Mouse (Mus musculus) MEL (cell line): ENCODE measurements around the gene Mpv17l2. TPM values are rescaled to one million over a fixed set of nuclear protein-coding genes. Genes with fewer than 3 reads are reported as not detected.

Experiments used
- DNase-seq: peaks from one replicate; pipeline ENCODE4 v3.0.0; 2011; ENCODE audit warnings: low read depth, low spot score
- H3K27ac ChIP-seq: 2 replicates; pipeline ENCODE4 v1.5.1; 2012; ENCODE audit warnings: low read depth, mild to moderate bottlenecking, control low read depth, low read length, moderate library complexity; ENCODE audit not compliant: control insufficient read depth
- H3K27me3 ChIP-seq, 2 experiments: fragments of 150-350 bp in 1 of 2; sonication (generic) in 1 of 2; 2 replicates each; pipeline ENCODE4 v1.6.1; 2012; ENCODE audit warnings: low read length in 2 of 2, mild to moderate bottlenecking in 2 of 2, improper control_type of control experiment in 1 of 2, moderate library complexity in 1 of 2; ENCODE audit not compliant: insufficient read depth in 2 of 2, control insufficient read depth in 1 of 2
- H3K36me3 ChIP-seq, 2 experiments: 2 replicates each; pipeline ENCODE4 v1.6.1; 2012 to 2014; ENCODE audit warnings: low read length in 2 of 2, improper control_type of control experiment in 1 of 2, inconsistent platforms in 1 of 2, mild to moderate bottlenecking in 1 of 2; ENCODE audit not compliant: insufficient read depth in 2 of 2, control insufficient read depth in 1 of 2
- H3K4me1 ChIP-seq, 2 experiments: fragments of 150-350 bp in 1 of 2; sonication (generic) in 1 of 2; 2 replicates each; pipeline ENCODE4 v1.6.1; 2012; ENCODE audit warnings: low read length in 2 of 2, improper control_type of control experiment in 1 of 2, mild to moderate bottlenecking in 1 of 2; ENCODE audit not compliant: insufficient read depth in 2 of 2, control insufficient read depth in 1 of 2
- H3K4me3 ChIP-seq, 2 experiments: fragments of 150-350 bp in 1 of 2; sonication (generic) in 1 of 2; 2 replicates each; pipeline ENCODE4 v1.5.1; 2012; ENCODE audit warnings: low read depth in 2 of 2, low read length in 2 of 2, mild to moderate bottlenecking in 2 of 2, moderate library complexity in 2 of 2, control low read depth in 1 of 2, improper control_type of control experiment in 1 of 2; ENCODE audit not compliant: control insufficient read depth in 1 of 2, insufficient read depth in 1 of 2
- H3K79me2 ChIP-seq: 2 replicates; pipeline ENCODE4 v1.6.1; 2012; ENCODE audit warnings: mild to moderate bottlenecking, low read length, moderate library complexity; ENCODE audit not compliant: control insufficient read depth, poor library complexity, insufficient read depth
- H3K9ac ChIP-seq: 2 replicates; pipeline ENCODE4 v1.6.1; 2012; ENCODE audit warnings: low read depth, mild to moderate bottlenecking, control low read depth, low read length, moderate library complexity; ENCODE audit not compliant: control insufficient read depth, poor library complexity, severe bottlenecking
- H3K9me3 ChIP-seq: fragments of 150-350 bp; sonication (generic); replicated peaks from 2 replicates; pipeline ENCODE4 v1.6.1; 2012; ENCODE audit warnings: mild to moderate bottlenecking, low read length, improper control_type of control experiment, moderate library complexity; ENCODE audit not compliant: insufficient read depth
- CHD1 ChIP-seq: IDR thresholded peaks from 2 replicates; pipeline ENCODE4 v1.6.1; 2012; ENCODE audit warnings: low read depth, mild to moderate bottlenecking, inconsistent platforms, low read length, improper control_type of control experiment
- CHD2 ChIP-seq: IDR thresholded peaks from 2 replicates; pipeline ENCODE4 v1.6.1; 2011; ENCODE audit warnings: low read length, improper control_type of control experiment
- CTCF ChIP-seq, 3 experiments: IDR thresholded peaks in 2 of 3; conservative IDR thresholded peaks in 1 of 3; 2 replicates each; pipeline ENCODE4 v1.5.1; 2011 to 2012; ENCODE audit warnings: low read length in 3 of 3, low read depth in 2 of 3, mild to moderate bottlenecking in 2 of 3, improper control_type of control experiment in 1 of 3, inconsistent platforms in 1 of 3, mixed read lengths in 1 of 3, moderate library complexity in 1 of 3; ENCODE audit not compliant: control insufficient read depth in 1 of 3, insufficient read depth in 1 of 3, poor library complexity in 1 of 3, severe bottlenecking in 1 of 3
- E2F4 ChIP-seq: IDR thresholded peaks from 2 replicates; pipeline ENCODE4 v1.6.1; 2011; ENCODE audit warnings: low read depth, low read length, improper control_type of control experiment, borderline replicate concordance
- ELF1 ChIP-seq: IDR thresholded peaks from 2 replicates; pipeline ENCODE4 v1.6.1; 2014; ENCODE audit warnings: low read depth, mild to moderate bottlenecking, inconsistent platforms, low read length, improper control_type of control experiment, moderate library complexity
- EP300 ChIP-seq, 2 experiments: IDR thresholded peaks; 2 replicates each; pipeline ENCODE4 v1.6.1; 2011; ENCODE audit warnings: improper control_type of control experiment in 2 of 2, low read length in 2 of 2, low read depth in 1 of 2, mild to moderate bottlenecking in 1 of 2
- ETS1 ChIP-seq: IDR thresholded peaks from 2 replicates; pipeline ENCODE4 v1.6.1; 2012; ENCODE audit warnings: low read depth, mild to moderate bottlenecking, inconsistent platforms, low read length, improper control_type of control experiment, moderate library complexity
- GABPA ChIP-seq: IDR thresholded peaks from 2 replicates; pipeline ENCODE4 v1.6.1; 2012; ENCODE audit warnings: low read depth, mild to moderate bottlenecking, inconsistent platforms, low read length, improper control_type of control experiment, moderate library complexity
- GATA1 ChIP-seq: IDR thresholded peaks from 2 replicates; pipeline ENCODE4 v1.6.1; 2011; ENCODE audit warnings: low read depth, low read length, improper control_type of control experiment
- JUND ChIP-seq: IDR thresholded peaks from 2 replicates; pipeline ENCODE4 v1.6.1; 2011; ENCODE audit warnings: low read depth, mild to moderate bottlenecking, improper control_type of control experiment, low read length
- MAFK ChIP-seq: IDR thresholded peaks from 2 replicates; pipeline ENCODE4 v1.6.1; 2011; ENCODE audit warnings: low read depth, mild to moderate bottlenecking, low read length, improper control_type of control experiment, borderline replicate concordance
- MAX ChIP-seq: IDR thresholded peaks from 2 replicates; pipeline ENCODE4 v1.6.1; 2011; ENCODE audit warnings: low read length, improper control_type of control experiment
- MAZ ChIP-seq: IDR thresholded peaks from 2 replicates; pipeline ENCODE4 v1.6.1; 2012; ENCODE audit warnings: low read depth, mild to moderate bottlenecking, inconsistent platforms, low read length, improper control_type of control experiment
- MEF2A ChIP-seq: IDR thresholded peaks from 2 replicates; pipeline ENCODE4 v1.6.1; 2014; ENCODE audit warnings: low read depth, mild to moderate bottlenecking, inconsistent platforms, low read length, improper control_type of control experiment; ENCODE audit not compliant: poor library complexity, insufficient replicate concordance, severe bottlenecking; ENCODE audit errors: extremely low read depth
- MXI1 ChIP-seq: IDR thresholded peaks from 2 replicates; pipeline ENCODE4 v1.6.1; 2011; ENCODE audit warnings: mild to moderate bottlenecking, low read depth, low read length, improper control_type of control experiment
- MYC ChIP-seq: IDR thresholded peaks from 2 replicates; pipeline ENCODE4 v1.6.1; 2011; ENCODE audit warnings: low read depth, mild to moderate bottlenecking, low read length, improper control_type of control experiment, moderate library complexity
- NELFE ChIP-seq: IDR thresholded peaks from 2 replicates; pipeline ENCODE4 v1.6.1; 2011; ENCODE audit warnings: low read depth, low read length, improper control_type of control experiment
- NRF1 ChIP-seq: IDR thresholded peaks from 2 replicates; pipeline ENCODE4 v1.6.1; 2014; ENCODE audit warnings: low read depth, mild to moderate bottlenecking, inconsistent platforms, low read length, improper control_type of control experiment, moderate library complexity; ENCODE audit not compliant: poor library complexity, insufficient read depth, severe bottlenecking
- POLR2A ChIP-seq, 2 experiments: IDR thresholded peaks; 2 replicates each; pipeline ENCODE4 v1.6.1; 2011 to 2012; ENCODE audit warnings: low read length in 2 of 2, mild to moderate bottlenecking in 2 of 2, control low read depth in 1 of 2, improper control_type of control experiment in 1 of 2, low read depth in 1 of 2, moderate library complexity in 1 of 2; ENCODE audit not compliant: control insufficient read depth in 1 of 2, insufficient read depth in 1 of 2, poor library complexity in 1 of 2
- POLR2AphosphoS2 ChIP-seq: IDR thresholded peaks from 2 replicates; pipeline ENCODE4 v1.6.1; 2011; ENCODE audit warnings: low read length, improper control_type of control experiment
- RCOR1 ChIP-seq: IDR thresholded peaks from 2 replicates; pipeline ENCODE4 v1.6.1; 2012; ENCODE audit warnings: low read depth, mild to moderate bottlenecking, inconsistent platforms, low read length, improper control_type of control experiment
- SMC3 ChIP-seq: IDR thresholded peaks from 2 replicates; pipeline ENCODE4 v1.6.1; 2011; ENCODE audit warnings: low read depth, low read length, improper control_type of control experiment
- TBP ChIP-seq: IDR thresholded peaks from 2 replicates; pipeline ENCODE4 v1.8.0; 2011; ENCODE audit warnings: low read depth, low read length, improper control_type of control experiment
- UBTF ChIP-seq: IDR thresholded peaks from 2 replicates; pipeline ENCODE4 v1.6.1; 2012; ENCODE audit warnings: low read depth, mild to moderate bottlenecking, inconsistent platforms, low read length, improper control_type of control experiment, moderate library complexity, borderline replicate concordance; ENCODE audit not compliant: insufficient read depth
- USF1 ChIP-seq: IDR thresholded peaks from 2 replicates; pipeline ENCODE4 v1.6.1; 2014; ENCODE audit warnings: low read depth, mild to moderate bottlenecking, inconsistent platforms, low read length, improper control_type of control experiment, moderate library complexity
- USF2 ChIP-seq, 2 experiments: IDR thresholded peaks; 2 replicates each; pipeline ENCODE4 v1.6.1; 2011 to 2012; ENCODE audit warnings: improper control_type of control experiment in 2 of 2, low read length in 2 of 2, borderline replicate concordance in 1 of 2, inconsistent platforms in 1 of 2, low read depth in 1 of 2, mild to moderate bottlenecking in 1 of 2; ENCODE audit not compliant: insufficient read depth in 1 of 2
- ZC3H11A ChIP-seq: IDR thresholded peaks from 2 replicates; pipeline ENCODE4 v1.6.1; 2012; ENCODE audit warnings: low read depth, mild to moderate bottlenecking, inconsistent platforms, low read length, improper control_type of control experiment
- ZKSCAN1 ChIP-seq: IDR thresholded peaks from 2 replicates; pipeline ENCODE4 v1.6.1; 2012; ENCODE audit warnings: low read depth, mild to moderate bottlenecking, inconsistent platforms, low read length, improper control_type of control experiment, moderate library complexity
- polyA plus RNA-seq, 2 experiments: library from polyadenylated mRNA; stranded (reverse) in 1 of 2; unstranded in 1 of 2; fragments of >175 nt in 1 of 2; fragments of >200 nt in 1 of 2; gene quantifications; 2 replicates each; pipeline versions ENCODE4 v1.2.1 to v1.2.4; 2012; ENCODE audit warnings: low replicate concordance in 2 of 2, low read depth in 1 of 2; ENCODE audit not compliant: insufficient read length in 2 of 2, insufficient read depth in 1 of 2, missing spikeins in 1 of 2
- total RNA-seq: library from RNA; depleted of rRNA; stranded (reverse); fragments of 300-350 nt; gene quantifications from 2 replicates; pipeline ENCODE4 v1.2.3, GENCODE M21; 2012

The Mpv17l2 gene
- total and polyA plus RNA-seq, 3 experiments: 52.8 to 102 TPM; not detected in 1

GRCm38 (mm10) chr8:70758308-70758615 is 2.5 kb downstream of the Mpv17l2 start:
- no peak overlapping the region for H3K4me3 ChIP-seq
- TF ChIP-seq MEF2A (no peak), MAZ (no peak), TBP (no peak), POLR2AphosphoS2 (no peak), EP300 (IDR thresholded peaks at IDR 0.05; ENCODE audit: low read depth in 1 of 2, low read length in 2 of 2) (no peak), POLR2A (IDR thresholded peaks at IDR 0.05; ENCODE audit: control insufficient read depth in 1 of 2, insufficient read depth in 1 of 2, low read depth in 1 of 2, low read length in 2 of 2, poor library complexity in 1 of 2) (no peak), JUND (no peak), CHD2 (no peak), SMC3 (no peak), GABPA (no peak), NRF1 (no peak), E2F4 (no peak), CHD1 (no peak), ZC3H11A (no peak), MAX (no peak), USF2 (IDR thresholded peaks at IDR 0.05; ENCODE audit: borderline replicate concordance in 1 of 2, insufficient read depth in 1 of 2, low read depth in 1 of 2, low read length in 2 of 2) (no peak), ELF1 (no peak)
- TF ChIP-seq, all 39 proteins: peak for 0
- Histone ChIP-seq H3K27ac (no peak overlapping the region), H3K36me3 (peaks cover 0 to 18% of the 10 kb centered on the region in 2 experiments; a peak in 2 of 4 replicates), H3K9me3 (no peaks in the 10 kb centered on the region), H3K4me1 (peaks cover 8 to 26% of the 10 kb centered on the region in 2 experiments), H3K9ac (no peak overlapping the region), H3K27me3 (no peaks in the 10 kb centered on the region), H3K79me2 (peaks cover 11% of the 10 kb centered on the region)
- DNase-seq: no peak

- peaks cover 10 to 29% of the 10 kb centered on the region in 2 experiments for H3K4me1 ChIP-seq
- peaks cover 0 to 21% of the 10 kb centered on the region in 2 experiments; a peak in 2 of 4 replicates for H3K36me3 ChIP-seq
- H3K79me2 ChIP-seq: peaks cover 11% of the 10 kb centered on the region
- H3K9ac ChIP-seq: no peak overlapping the region
- H3K9me3 ChIP-seq: no peaks in the 10 kb centered on the region
- H3K27me3 ChIP-seq: no peaks in the 10 kb centered on the region
- peak; percentile 69 for DNase-seq
- no peak overlapping the region for H3K4me3 ChIP-seq
- H3K27ac ChIP-seq: no peak overlapping the region
- TF ChIP-seq ELF1: no peak
- no peak for TF ChIP-seq GATA1
- TF ChIP-seq NELFE: no peak
- TF ChIP-seq USF2 (IDR thresholded peaks at IDR 0.05; ENCODE audit: borderline replicate concordance in 1 of 2, insufficient read depth in 1 of 2, low read depth in 1 of 2, low read length in 2 of 2): no peak
- peak; percentile 47 to 56 (median 47) for TF ChIP-seq CTCF (IDR thresholded peaks at IDR 0.05 in 2 of 3, conservative IDR thresholded peaks at IDR 0.05 in 1 of 3; ENCODE audit: control insufficient read depth in 1 of 3, insufficient read depth in 1 of 3, low read depth in 2 of 3, low read length in 3 of 3, poor library complexity in 1 of 3, severe bottlenecking in 1 of 3)
- TF ChIP-seq MEF2A: no peak
- TF ChIP-seq ETS1: no peak
- TF ChIP-seq UBTF: no peak
- TF ChIP-seq CHD1: no peak
- TF ChIP-seq MAX: no peak
- no peak for TF ChIP-seq MYC
- no peak for TF ChIP-seq EP300 (IDR thresholded peaks at IDR 0.05; ENCODE audit: low read depth in 1 of 2, low read length in 2 of 2)
- TF ChIP-seq CHD2: no peak
- no peak for TF ChIP-seq JUND
- TF ChIP-seq RCOR1: no peak
- no peak for TF ChIP-seq MAFK
- no peak for TF ChIP-seq USF1
- no peak for TF ChIP-seq GABPA
- TF ChIP-seq POLR2A (IDR thresholded peaks at IDR 0.05; ENCODE audit: control insufficient read depth in 1 of 2, insufficient read depth in 1 of 2, low read depth in 1 of 2, low read length in 2 of 2, poor library complexity in 1 of 2): peak in 1 of 2 experiments; percentile 31; a peak in 1 of 4 replicates
- no peak for TF ChIP-seq MXI1
- no peak for TF ChIP-seq ZKSCAN1
Observed at GRCm38 (mm10) chr8:70757523-70758307, 3.0 kb downstream of the Mpv17l2 start.
